Mouse (Mus musculus): Measurements from ENCODE around the gene Olfr1463. TPM values are rescaled to one million over a fixed set of nuclear protein-coding genes. Genes with fewer than 3 reads are reported as not detected.

The Olfr1463 gene
- not detected in 2 replicates for polyA plus RNA-seq (2014; fragmentation: Nextera tagmentation; extraction: Ambion mirVana)

DNA sequence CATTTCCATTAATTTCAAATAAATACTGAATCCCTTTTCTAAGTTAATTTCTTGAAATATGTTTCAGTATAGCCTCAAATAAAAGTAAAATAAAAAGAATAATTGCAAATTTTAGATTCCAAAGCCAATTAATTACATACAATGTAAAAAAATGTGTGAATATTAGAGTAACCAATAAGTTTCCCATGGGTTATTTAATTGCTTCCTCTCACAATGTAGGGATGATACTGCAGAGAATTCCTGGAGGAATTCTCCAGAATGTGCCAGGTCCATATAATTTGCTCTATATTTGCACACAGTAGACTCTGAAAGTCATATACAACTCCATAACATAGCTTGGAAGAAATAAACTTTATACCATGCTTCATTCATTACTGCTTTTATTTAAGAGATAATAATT lies at the start of gene Olfr1463:
Olfr1463 (plus strand) TSS at position 301 of the 400 bp plus-strand sequence.
- DNase-seq (ENCODE audit: low spot score) (no peak), ATAC-seq (ENCODE audit: low read depth) (no peak)
- no peaks in the 10 kb centered on the region for H3K4me1 ChIP-seq (ENCODE audit: control insufficient read depth, insufficient read depth, low read length)
- 0 out of 2 replicates have a peak, but pooled peaks cover 3% of the 10 kb centered on the region for H3K9me3 ChIP-seq (ENCODE audit: control insufficient read depth, low read length)
- H3K4me3 ChIP-seq (ENCODE audit: low read depth, low read length) = no peak within 1 kb of the TSS
- H3K9ac ChIP-seq (ENCODE audit: low read depth, low read length) = no peak within 1 kb of the TSS
- no peak within 1 kb of the TSS for H3K4me2 ChIP-seq (ENCODE audit: low read depth, low read length)
- no peaks in the 10 kb centered on the region for H3K27me3 ChIP-seq (replicated peaks; ENCODE audit: control insufficient read depth, insufficient read depth, low read length)
- no peaks in the 10 kb centered on the region for H3K36me3 ChIP-seq (ENCODE audit: control insufficient read depth, insufficient read depth, low read length)
- no peak within 1 kb of the TSS for H3K27ac ChIP-seq (replicated peaks; ENCODE audit: low read depth, low read length)

DNA sequence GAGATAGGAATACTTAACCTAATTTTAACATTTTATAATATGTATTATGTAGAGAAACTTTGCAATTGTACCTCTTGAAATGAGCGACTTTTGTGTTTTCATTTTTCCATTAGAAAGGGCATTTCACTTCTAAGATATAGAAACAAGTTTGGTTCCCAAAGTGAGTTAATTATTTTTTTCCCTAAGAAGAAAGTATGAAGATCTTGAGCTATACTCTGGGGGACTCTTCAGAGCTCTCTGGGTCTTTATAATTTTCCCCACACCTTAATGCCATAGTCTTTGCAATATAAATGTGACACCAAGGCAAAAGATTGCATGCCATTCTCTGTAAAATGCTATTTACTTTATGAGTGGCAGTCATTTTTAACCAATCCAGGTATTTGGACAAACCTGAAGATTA lies 45.7 kb upstream of the Olfr1463 start, which contains the start of gene Olfr1462:
Olfr1462 (plus strand) TSS at position 301 of the 400 bp plus-strand sequence.
- Histone ChIP-seq H3K4me3 (ENCODE audit: low read depth, low read length) (no peak within 1 kb of the TSS), H3K27me3 (replicated peaks; ENCODE audit: control insufficient read depth, insufficient read depth, low read length) (no peaks in the 10 kb centered on the region), H3K9ac (ENCODE audit: low read depth, low read length) (no peak within 1 kb of the TSS), H3K27ac (replicated peaks; ENCODE audit: low read depth, low read length) (no peak within 1 kb of the TSS), H3K4me1 (ENCODE audit: control insufficient read depth, insufficient read depth, low read length) (no peaks in the 10 kb centered on the region), H3K36me3 (ENCODE audit: control insufficient read depth, insufficient read depth, low read length) (no peaks in the 10 kb centered on the region), H3K4me2 (ENCODE audit: low read depth, low read length) (no peak within 1 kb of the TSS), H3K9me3 (ENCODE audit: control insufficient read depth, low read length) (peaks cover 9% of the 10 kb centered on the region; the same call in 1 of the 2 replicates)
- ATAC-seq (ENCODE audit: low read depth) = no peak
- WGBS = 74% methylated on average over 1 of the region's 1 CpGs
- no peak for DNase-seq (ENCODE audit: low spot score)

- no peaks in the 10 kb centered on the region for H3K27me3 ChIP-seq (replicated peaks; ENCODE audit: control insufficient read depth, insufficient read depth, low read length)
- no peak overlapping the region for H3K9ac ChIP-seq (ENCODE audit: low read depth, low read length)
- no peak overlapping the region for H3K4me2 ChIP-seq (ENCODE audit: low read depth, low read length)
- H3K9me3 ChIP-seq (ENCODE audit: control insufficient read depth, low read length) = 0 out of 2 replicates have a peak, but pooled peaks cover 6% of the 10 kb centered on the region
- H3K27ac ChIP-seq (replicated peaks; ENCODE audit: low read depth, low read length) = no peak overlapping the region
- H3K4me1 ChIP-seq (ENCODE audit: control insufficient read depth, insufficient read depth, low read length) = no peaks in the 10 kb centered on the region
- DNase-seq (ENCODE audit: low spot score) (no peak), ATAC-seq (ENCODE audit: low read depth) (no peak)
- no peaks in the 10 kb centered on the region for H3K36me3 ChIP-seq (ENCODE audit: control insufficient read depth, insufficient read depth, low read length)
- no peak overlapping the region for H3K4me3 ChIP-seq (ENCODE audit: low read depth, low read length)
- 88% methylated on average over 11 of the region's 11 CpGs for WGBS
Observed at GRCm38 (mm10) chr19:13221666-13222065, 9.5 kb upstream of the Olfr1463 start.

Other genes starting within 250 kb of the Olfr1463 start
- gene Olfr1451, start 236.3 kb upstream of the Olfr1463 start, polyA plus RNA-seq (2014; fragmentation: Nextera tagmentation; extraction: Ambion mirVana) = not detected in 2 replicates
- gene Olfr1453, start 203.0 kb upstream of the Olfr1463 start, polyA plus RNA-seq (2014; fragmentation: Nextera tagmentation; extraction: Ambion mirVana) = not detected in 2 replicates
- 0.13 TPM in 1 of 2 replicates, not detected in the other for gene Olfr1454, start 170.7 kb upstream of the Olfr1463 start, polyA plus RNA-seq (2014; fragmentation: Nextera tagmentation; extraction: Ambion mirVana)
- gene Olfr1457, start 133.4 kb upstream of the Olfr1463 start, polyA plus RNA-seq (2014; fragmentation: Nextera tagmentation; extraction: Ambion mirVana) = not detected in 2 replicates
- not detected in 2 replicates for gene Olfr1458, start 124.6 kb upstream of the Olfr1463 start, polyA plus RNA-seq (2014; fragmentation: Nextera tagmentation; extraction: Ambion mirVana)
- 0.11 TPM in 1 of 2 replicates, not detected in the other for gene Olfr1459, start 81.8 kb upstream of the Olfr1463 start, polyA plus RNA-seq (2014; fragmentation: Nextera tagmentation; extraction: Ambion mirVana)
- gene Olfr1461, start 68.3 kb upstream of the Olfr1463 start, polyA plus RNA-seq (2014; fragmentation: Nextera tagmentation; extraction: Ambion mirVana) = not detected in 2 replicates
- not detected in 2 replicates for gene Olfr1462, start 45.6 kb upstream of the Olfr1463 start, polyA plus RNA-seq (2014; fragmentation: Nextera tagmentation; extraction: Ambion mirVana)
- not detected in 2 replicates for gene Olfr1465, start 84.2 kb downstream of the Olfr1463 start, polyA plus RNA-seq (2014; fragmentation: Nextera tagmentation; extraction: Ambion mirVana)
- not detected in 2 replicates for gene Olfr1466, start 107.5 kb downstream of the Olfr1463 start, polyA plus RNA-seq (2014; fragmentation: Nextera tagmentation; extraction: Ambion mirVana)
- not detected in 2 replicates for gene Olfr1467, start 130.9 kb downstream of the Olfr1463 start, polyA plus RNA-seq (2014; fragmentation: Nextera tagmentation; extraction: Ambion mirVana)
- gene Olfr1469, start 176.5 kb downstream of the Olfr1463 start, polyA plus RNA-seq (2014; fragmentation: Nextera tagmentation; extraction: Ambion mirVana) = not detected in 2 replicates
- not detected in 2 replicates for gene Olfr1471, start 212.1 kb downstream of the Olfr1463 start, polyA plus RNA-seq (2014; fragmentation: Nextera tagmentation; extraction: Ambion mirVana)
- not detected in 2 replicates for gene Olfr1472, start 224.8 kb downstream of the Olfr1463 start, polyA plus RNA-seq (2014; fragmentation: Nextera tagmentation; extraction: Ambion mirVana)
- not detected in 2 replicates for gene Olfr1474, start 238.2 kb downstream of the Olfr1463 start, polyA plus RNA-seq (2014; fragmentation: Nextera tagmentation; extraction: Ambion mirVana)
- gene Olfr1475, start 248.9 kb downstream of the Olfr1463 start, polyA plus RNA-seq (2014; fragmentation: Nextera tagmentation; extraction: Ambion mirVana) = not detected in 2 replicates

All from embryonic facial prominence, embryonic 14.5 days (tissue).